Mouse (Mus musculus) heart, embryonic 12.5 days (tissue): ENCODE data around the gene Gm13090. TPM values are rescaled to one million over a fixed set of nuclear protein-coding genes. Genes with fewer than 3 reads are reported as not detected.

Experiments used
- ATAC-seq: fragments of 200-750 bp; cut with Nextera tagmentation; 2 replicates; pipeline ENCODE4 v1.8.0; 2017; ENCODE audit warnings: moderate TSS enrichment, moderate library complexity; ENCODE audit not compliant: insufficient number of reproducible peaks, low FRiP score
- H3K27ac ChIP-seq: fragments of 300-500 bp; sonication (generic); 2 replicates; pipeline ENCODE4 v1.5.1; 2016; ENCODE audit warnings: mild to moderate bottlenecking, moderate library complexity; ENCODE audit not compliant: poor library complexity, severe bottlenecking
- H3K27me3 ChIP-seq: fragments of 300-500 bp; sonication (generic); replicated peaks from 2 replicates; pipeline ENCODE4 v1.6.1; 2016; ENCODE audit warnings: mild to moderate bottlenecking, moderate library complexity
- H3K36me3 ChIP-seq: fragments of 300-500 bp; sonication (generic); 2 replicates; pipeline ENCODE4 v1.6.1; 2016; ENCODE audit warnings: mild to moderate bottlenecking, moderate library complexity
- H3K4me1 ChIP-seq: fragments of 300-500 bp; sonication (generic); replicated peaks from 2 replicates; pipeline ENCODE4 v1.6.1; 2016; ENCODE audit warnings: mild to moderate bottlenecking
- H3K4me2 ChIP-seq: fragments of 300-500 bp; sonication (generic); 2 replicates; pipeline ENCODE4 v1.6.1; 2016; ENCODE audit warnings: mild to moderate bottlenecking, moderate library complexity
- H3K4me3 ChIP-seq: fragments of 300-500 bp; sonication (generic); 2 replicates; pipeline ENCODE4 v1.5.1; 2016; ENCODE audit warnings: mild to moderate bottlenecking
- H3K9ac ChIP-seq: fragments of 300-500 bp; sonication (generic); 2 replicates; pipeline ENCODE4 v1.6.1; 2016; ENCODE audit warnings: mild to moderate bottlenecking, moderate library complexity
- H3K9me3 ChIP-seq: fragments of 300-500 bp; sonication (generic); replicated peaks from 2 replicates; pipeline ENCODE4 v1.6.1; 2016; ENCODE audit warnings: mild to moderate bottlenecking, moderate library complexity
- WGBS: fragments of 180-500 bp; shearing (Covaris S2); methylation state at CpG from one replicate; pipeline ENCODE4 v1.1.7; 2016; 5-methylcytosine and 5-hydroxymethylcytosine counted together
- polyA plus RNA-seq: library from polyadenylated mRNA; unstranded; fragments of >200 nt; fragmentation: Nextera tagmentation; extraction: Ambion mirVana; gene quantifications from 2 replicates; pipeline ENCODE4 v1.2.1, GENCODE M21; 2016

Gm13090 gene
- polyA plus RNA-seq, 1 experiment from 2014 or later = not detected

DNA sequence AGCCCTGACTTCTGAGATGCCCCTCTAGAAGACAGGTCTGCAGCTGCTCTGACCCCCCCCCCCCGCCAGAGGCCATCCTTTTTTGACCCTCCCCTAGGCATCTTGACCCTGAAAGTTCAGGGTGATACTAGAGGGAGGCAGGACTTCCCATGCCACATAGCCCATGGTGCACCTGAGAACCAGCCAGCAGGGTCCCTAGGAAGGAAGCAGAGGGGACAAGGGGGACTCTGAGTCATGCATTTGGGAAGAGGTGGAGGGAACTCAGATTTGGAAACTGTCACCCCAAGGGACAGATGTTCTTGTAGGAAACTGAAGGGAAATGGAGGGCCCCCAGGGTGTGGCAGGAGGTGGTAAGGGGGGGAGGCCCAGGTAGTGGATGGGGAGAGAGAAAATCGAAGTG is 49.2 kb downstream of the Gm13090 start:
- no peaks in the 10 kb centered on the region for H3K36me3 ChIP-seq
- H3K27me3 ChIP-seq = peaks cover 16% of the 10 kb centered on the region
- 17% methylated on average over 2 of the region's 2 CpGs for WGBS
- H3K4me1 ChIP-seq = peaks cover 49% of the 10 kb centered on the region
- no peak overlapping the region for H3K4me2 ChIP-seq
- H3K4me3 ChIP-seq = no peak overlapping the region
- 0 out of 2 replicates have a peak, but pooled peaks cover under 1% of the 10 kb centered on the region for H3K9me3 ChIP-seq
- peak overlapping the region; percentile 10; the same call in 1 of the 2 replicates for H3K27ac ChIP-seq
- H3K9ac ChIP-seq = no peak overlapping the region; the same call in 1 of the 2 replicates
- no peak for ATAC-seq

DNA sequence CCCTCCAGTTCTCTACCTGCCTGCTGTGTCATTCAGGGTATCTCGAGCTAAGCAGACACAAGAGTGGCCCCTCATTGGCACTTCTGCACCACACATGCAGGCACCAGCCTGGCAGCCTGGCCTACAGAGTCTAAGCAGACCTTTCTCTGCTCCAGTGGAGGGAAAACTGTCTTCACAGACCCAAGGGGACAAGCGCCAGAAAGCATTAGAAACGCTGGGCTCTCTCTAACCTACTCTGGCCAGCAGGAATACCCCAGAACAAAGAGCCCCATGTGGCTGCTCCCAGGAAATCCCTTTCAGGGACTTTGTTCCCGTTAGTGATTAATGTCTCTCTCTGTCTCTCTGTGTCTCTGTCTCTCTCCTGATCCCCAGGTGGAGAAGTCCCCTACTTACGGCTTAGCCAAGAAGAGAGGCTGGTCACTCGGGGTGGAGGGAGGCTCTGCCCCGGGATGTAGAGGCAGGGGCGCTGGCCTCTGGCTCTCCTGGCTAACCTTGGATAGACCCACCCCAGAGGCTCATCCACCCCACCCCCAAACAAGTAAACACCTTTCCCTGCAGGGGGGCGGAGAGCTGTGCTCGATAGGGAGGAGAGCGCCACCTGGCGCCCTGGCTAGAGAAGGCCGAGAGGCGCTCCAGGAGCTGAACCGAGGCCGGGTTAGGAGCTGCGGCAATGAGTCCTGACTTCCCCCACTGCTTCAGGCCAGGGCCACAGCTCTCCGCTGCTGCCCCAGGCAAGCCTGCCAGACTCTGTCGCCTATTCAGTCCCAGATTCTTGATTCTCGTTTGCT is 49.9 kb downstream of the Gm13090 start:
- 6% methylated on average over 20 of the region's 20 CpGs for WGBS
- Histone ChIP-seq H3K4me3 (no peak overlapping the region), H3K9me3 (peaks cover 7% of the 10 kb centered on the region), H3K27me3 (peaks cover 16% of the 10 kb centered on the region), H3K4me1 (peaks cover 42% of the 10 kb centered on the region), H3K36me3 (no peaks in the 10 kb centered on the region), H3K9ac (no peak overlapping the region), H3K4me2 (peak overlapping the region; percentile 58), H3K27ac (no peak overlapping the region)
- peak; percentile 23; the same call in 1 of the 2 replicates for ATAC-seq

DNA sequence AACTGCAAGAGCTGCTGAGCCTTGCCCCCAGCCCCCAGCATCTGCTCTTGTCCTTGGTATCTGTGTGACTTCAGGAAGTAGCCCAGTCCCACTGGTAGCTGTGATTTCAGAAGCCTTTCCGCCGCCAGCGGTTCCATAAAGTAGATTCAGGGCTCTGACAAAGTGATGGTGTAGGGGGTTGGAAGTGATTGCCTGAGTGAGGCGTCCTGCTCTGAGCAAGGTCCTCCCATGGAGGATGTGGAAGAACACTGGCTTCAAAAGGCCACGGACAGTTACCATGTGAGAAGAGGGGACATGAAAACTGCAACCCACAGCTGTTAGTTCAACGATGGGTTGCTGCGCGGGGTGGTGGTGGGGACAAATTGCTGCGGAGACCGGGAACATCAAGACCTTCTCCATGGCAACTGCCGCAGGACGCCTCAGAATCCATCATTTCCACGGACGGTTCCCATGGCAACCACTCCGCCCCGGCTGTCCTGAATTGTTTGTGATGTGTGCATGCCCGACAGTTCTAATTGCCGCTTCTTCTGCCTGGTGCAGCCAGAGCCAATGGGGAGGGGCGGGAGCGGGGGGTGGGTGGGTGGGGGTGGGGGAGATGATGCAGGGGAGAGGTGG is 51.1 kb downstream of the Gm13090 start:
- Histone ChIP-seq H3K4me3 (peak overlapping the region; percentile 9; the same call in 1 of the 2 replicates), H3K4me2 (peak overlapping the region; percentile 60), H3K27me3 (peaks cover 13% of the 10 kb centered on the region), H3K9me3 (peaks cover 10% of the 10 kb centered on the region), H3K27ac (no peak overlapping the region), H3K4me1 (peaks cover 42% of the 10 kb centered on the region), H3K36me3 (no peaks in the 10 kb centered on the region), H3K9ac (peak overlapping the region; percentile 40; the same call in 1 of the 2 replicates)
- ATAC-seq = no peak
- WGBS = 15% methylated on average over 20 of the region's 20 CpGs

Other genes starting within 250 kb of the Gm13090 start
- 14.0 and 16.5 TPM in 2 replicates for gene Errfi1, start 235.7 kb upstream of the Gm13090 start, polyA plus RNA-seq
- 306 and 308 TPM in 2 replicates for gene Park7, start 175.1 kb upstream of the Gm13090 start, polyA plus RNA-seq
- 0.28 and 0.37 TPM in 2 replicates for gene Tnfrsf9, start 175.0 kb upstream of the Gm13090 start, polyA plus RNA-seq
- not detected in 2 replicates for gene Uts2, start 92.5 kb upstream of the Gm13090 start, polyA plus RNA-seq
- gene Per3, start 44.9 kb upstream of the Gm13090 start, polyA plus RNA-seq = 7.2 and 8.7 TPM in 2 replicates
- 100 and 109 TPM in 2 replicates for gene Vamp3, start 31.6 kb upstream of the Gm13090 start, polyA plus RNA-seq